Mouse (Mus musculus) B cell, adult (primary cell): ENCODE measurements around the gene Pmis2. TPM values are rescaled to one million over a fixed set of nuclear protein-coding genes. Genes with fewer than 3 reads are reported as not detected.

ENCODE experiments used
- total RNA-seq: library from RNA; stranded (reverse); gene quantifications from 4 replicates; pipeline ENCODE4 v1.2.4, GENCODE M21; 2023; ENCODE audit not compliant: inconsistent age

The Pmis2 gene
- not detected in 4 replicates for total RNA-seq

DNA sequence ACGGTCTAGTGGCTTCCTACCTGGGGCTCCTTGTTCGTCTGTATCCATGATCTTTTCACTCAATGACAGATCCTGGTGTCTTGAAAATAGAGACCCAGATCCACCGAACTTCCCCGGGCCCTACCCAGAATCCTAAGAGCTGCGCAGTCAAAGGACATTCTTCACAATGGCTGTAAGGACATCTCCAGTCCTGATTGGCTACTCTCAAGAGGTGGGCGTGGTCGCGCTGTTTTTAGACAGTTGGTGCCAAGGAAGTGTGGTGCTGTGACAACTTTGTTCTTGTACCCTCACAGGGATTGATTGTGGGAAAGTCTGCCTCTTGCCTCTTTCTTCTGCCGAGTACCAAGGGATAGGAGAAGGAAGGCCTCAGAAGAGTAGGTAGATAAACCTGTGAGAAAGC, at the start of gene Pmis2:
Gene Pmis2 (minus strand): TSS at position 126 of the 400 bp plus-strand sequence.

DNA sequence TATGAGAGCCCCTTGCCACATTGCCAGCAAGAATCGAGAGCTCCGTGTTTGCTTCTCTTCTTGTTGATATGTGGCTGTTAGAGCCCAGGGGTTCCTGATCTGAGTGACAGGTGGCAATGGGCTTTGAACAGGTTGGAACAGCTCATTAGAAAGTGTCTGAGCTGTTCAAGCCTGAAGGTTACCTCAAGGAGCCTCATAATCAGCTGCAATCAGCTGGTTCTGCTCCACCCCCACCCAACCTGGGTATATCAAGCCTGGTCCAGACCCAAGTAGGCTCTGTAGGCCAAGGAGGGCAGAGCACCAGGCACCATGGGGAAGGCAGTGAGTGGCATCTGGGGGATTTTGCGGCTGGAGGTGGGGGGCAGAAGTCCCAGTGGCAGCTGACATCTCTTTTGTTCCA, 40.5 kb upstream of the Pmis2 start, which contains the start of gene Atp4a:
Gene Atp4a (plus strand): TSS at position 268 of the 400 bp plus-strand sequence.

DNA sequence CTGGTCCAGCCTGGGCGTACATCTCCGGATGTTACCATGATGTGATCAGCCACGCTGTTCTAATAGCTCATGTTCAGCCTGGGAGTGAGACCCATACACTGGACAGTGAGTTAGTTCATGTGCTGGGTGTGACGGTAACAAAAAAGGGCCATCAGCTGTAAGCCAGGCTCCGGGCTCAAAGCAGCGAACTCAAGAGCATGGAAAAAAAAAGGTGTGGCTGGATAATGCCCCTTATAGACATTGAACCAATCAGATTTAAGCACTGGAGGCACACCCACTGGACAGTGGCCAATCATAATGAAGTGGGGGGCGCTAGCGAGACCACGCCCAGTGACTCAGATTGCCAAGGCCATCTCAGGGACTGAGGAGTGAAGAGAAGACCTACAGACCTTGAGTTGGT, 27.2 kb upstream of the Pmis2 start, which contains the start of gene 2200002J24Rik:
Gene 2200002J24Rik (plus strand): TSS at position 338 of the 400 bp plus-strand sequence.

DNA sequence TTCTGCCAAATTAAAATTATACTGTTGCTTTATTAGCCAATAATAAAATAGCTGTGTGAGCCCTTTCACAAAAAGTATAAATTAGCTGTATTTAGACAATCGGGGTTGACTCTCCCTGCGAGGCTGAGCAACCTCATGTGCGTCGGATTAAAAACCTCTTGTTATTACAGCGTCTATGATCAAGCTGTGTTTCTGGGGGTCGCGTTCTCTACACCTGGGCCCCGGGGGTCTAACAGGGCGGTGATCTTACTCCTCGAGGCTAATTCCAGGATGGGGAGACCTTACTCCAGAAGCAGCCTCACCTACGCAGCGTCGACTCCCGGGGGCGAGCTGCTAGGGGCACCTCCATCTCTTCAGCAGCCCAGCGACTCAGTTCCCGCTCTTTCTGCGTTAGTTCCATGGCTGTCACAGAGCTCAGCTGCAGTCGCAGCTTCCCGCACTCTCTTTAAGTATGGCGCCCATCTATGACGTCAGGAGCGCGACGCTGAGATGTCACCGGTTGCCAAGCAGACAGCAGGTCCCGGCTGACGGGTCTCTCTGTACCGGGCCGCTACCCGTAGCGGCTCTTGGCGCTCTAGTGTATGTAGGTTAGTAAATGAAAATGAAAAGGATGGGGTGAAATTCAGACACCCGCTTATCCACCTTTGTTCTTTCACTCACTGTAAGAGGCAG, 6.7 kb downstream of the Pmis2 start, which contains the start of gene Haus5:
Gene Haus5 (minus strand): TSS at position 466 of the 672 bp plus-strand sequence.

DNA sequence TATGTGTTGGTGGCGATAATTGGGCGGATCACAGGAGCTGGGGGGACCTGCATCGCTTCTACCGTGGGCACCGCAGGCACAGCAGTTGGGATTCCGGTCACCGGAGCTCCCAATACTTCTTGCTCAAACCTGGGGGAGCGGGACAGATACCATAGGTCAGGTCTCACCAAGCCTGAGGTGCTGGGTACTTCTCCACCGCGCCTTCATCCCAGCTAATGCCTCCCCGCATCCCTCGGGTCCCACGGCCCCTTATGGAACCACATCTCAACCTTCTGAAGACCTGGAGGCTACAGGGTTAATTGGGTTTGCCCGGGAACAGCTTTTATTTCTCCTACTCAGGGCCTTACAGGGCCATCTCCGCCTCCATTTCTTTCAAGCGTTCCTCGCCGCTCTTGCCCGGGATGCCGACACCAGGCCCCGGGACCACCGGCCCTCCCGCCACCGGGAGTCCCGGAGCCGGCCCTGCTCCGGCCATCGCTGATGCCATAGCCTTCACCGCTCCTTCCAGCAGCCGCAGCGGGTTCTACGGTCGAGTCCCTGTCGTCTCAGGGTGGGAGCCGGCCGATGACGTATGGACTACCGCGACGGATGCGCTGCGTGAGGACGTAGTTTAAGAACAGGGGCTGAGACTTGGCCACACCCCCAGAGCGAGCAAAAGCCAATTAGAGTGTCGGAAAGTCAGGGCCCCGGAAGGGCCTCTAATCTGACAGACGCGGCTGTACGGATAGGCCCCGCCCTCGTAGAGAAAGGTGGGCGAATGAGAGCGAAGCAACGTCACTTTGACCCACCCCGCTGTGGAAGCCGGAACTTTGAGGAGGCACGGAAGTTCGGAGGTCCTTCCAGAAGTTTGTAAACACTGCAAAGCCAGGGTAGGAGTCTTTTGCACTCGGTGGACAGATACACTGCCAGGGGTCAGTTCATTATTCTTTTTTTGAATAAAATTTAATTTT, 21.5 kb downstream of the Pmis2 start, which contains the start of gene Rbm42:
Gene Rbm42 (minus strand): TSS at position 727 of the 950 bp plus-strand sequence.

DNA sequence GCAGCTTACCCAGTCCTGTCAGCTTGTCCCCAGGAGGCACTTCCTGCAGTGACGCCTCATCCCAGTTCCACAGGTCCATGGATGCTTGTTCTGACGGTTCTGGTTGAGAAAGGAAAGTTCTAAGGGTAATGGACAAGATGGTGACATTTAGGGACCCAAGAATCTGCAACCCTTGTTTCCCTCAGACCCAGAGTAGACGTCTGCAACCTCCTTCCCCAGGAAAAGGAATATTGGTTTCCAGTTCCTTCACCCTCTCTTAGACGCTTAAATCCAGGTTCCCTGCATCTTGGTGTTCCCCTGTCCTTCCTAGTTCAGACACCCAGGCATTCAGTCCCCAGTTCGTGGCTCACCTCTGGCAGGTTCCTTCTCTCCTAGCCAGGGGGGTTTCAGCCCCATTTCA, 35.7 kb downstream of the Pmis2 start, which contains the start of gene Etv2:
Gene Etv2 (minus strand): TSS at position 101 of the 400 bp plus-strand sequence.

DNA sequence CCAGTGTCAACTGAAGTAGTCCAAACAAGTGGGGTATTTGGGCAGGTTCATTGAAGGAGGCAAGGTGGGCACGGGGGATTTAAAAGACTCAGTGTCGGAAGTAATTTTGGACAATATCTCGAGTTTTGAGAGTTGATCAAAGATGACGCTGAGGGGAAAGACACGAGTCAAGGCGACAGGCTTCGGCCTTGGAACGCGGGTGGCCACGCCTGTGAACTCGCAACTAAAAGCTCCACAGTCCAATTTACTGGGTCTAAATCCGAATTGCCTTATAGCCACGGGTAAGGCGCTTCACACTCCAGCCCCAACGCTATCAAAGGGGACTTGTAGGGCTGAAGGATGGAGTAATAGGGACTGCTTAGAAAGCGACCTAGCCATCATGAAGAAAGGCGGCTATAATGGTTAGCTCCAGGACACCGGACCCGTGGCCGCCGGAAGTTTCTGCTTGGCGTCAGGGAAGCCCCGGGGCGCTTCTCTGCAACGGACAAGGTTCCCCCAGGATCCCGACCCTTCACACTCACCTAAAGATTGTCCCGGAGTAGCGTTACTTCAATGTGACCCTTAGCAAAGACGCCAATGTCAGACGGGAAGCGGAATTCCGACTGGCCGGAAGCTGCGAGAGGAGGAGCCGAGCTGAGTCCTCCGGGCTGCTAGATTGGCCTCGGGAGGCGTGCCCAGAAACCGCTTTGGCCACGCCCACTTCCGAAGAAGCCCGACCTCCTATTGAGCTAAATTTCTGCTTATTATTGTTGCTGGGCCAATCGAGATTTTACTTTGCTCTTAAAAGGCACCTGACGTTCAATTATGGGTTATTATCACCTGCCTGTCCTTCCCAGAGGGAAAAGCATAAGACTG, 45.6 kb downstream of the Pmis2 start, which contains the start of gene Cox6b1:
Gene Cox6b1 (minus strand): TSS at position 622 of the 855 bp plus-strand sequence.

Other genes with a start within 250 kb of the Pmis2 start
- gene Nfkbid, start 249.9 kb downstream of the Pmis2 start, total RNA-seq: 301 to 337 TPM (median 313 TPM) in 4 replicates
- gene Aplp1, start 226.1 kb downstream of the Pmis2 start, total RNA-seq: not detected in 4 replicates
- not detected in 4 replicates for gene Kirrel2, start 213.9 kb downstream of the Pmis2 start, total RNA-seq
- gene Nphs1, start 213.3 kb downstream of the Pmis2 start, total RNA-seq: not detected in 4 replicates
- gene Prodh2, start 178.0 kb downstream of the Pmis2 start, total RNA-seq: not detected in 4 replicates
- 11.3 to 15.9 TPM (median 12.8 TPM) in 4 replicates for gene Arhgap33, start 136.5 kb downstream of the Pmis2 start, total RNA-seq
- gene Hspb6, start 119.4 kb downstream of the Pmis2 start, total RNA-seq: 1.6 to 3.7 TPM (median 2.0 TPM) in 4 replicates
- gene Proser3, start 119.3 kb downstream of the Pmis2 start, total RNA-seq: 11.8 to 20.0 TPM (median 14.2 TPM) in 4 replicates
- 38.2 to 49.8 TPM (median 44.0 TPM) in 4 replicates for gene Lin37, start 111.8 kb downstream of the Pmis2 start, total RNA-seq
- 98.1 to 127 TPM (median 108 TPM) in 4 replicates for gene U2af1l4, start 108.3 kb downstream of the Pmis2 start, total RNA-seq
- 9.7 to 14.5 TPM (median 10.9 TPM) in 4 replicates for gene Gm49396, start 108.3 kb downstream of the Pmis2 start, total RNA-seq
- 130 to 155 TPM (median 145 TPM) in 4 replicates for gene Psenen, start 108.0 kb downstream of the Pmis2 start, total RNA-seq
- gene Igflr1, start 106.2 kb downstream of the Pmis2 start, total RNA-seq: 7.7 to 12.0 TPM (median 8.8 TPM) in 4 replicates
- gene Kmt2b, start 82.9 kb downstream of the Pmis2 start, total RNA-seq: 95.8 to 120 TPM (median 111 TPM) in 4 replicates
- gene Zbtb32, start 72.7 kb downstream of the Pmis2 start, total RNA-seq: 1.0 to 1.6 TPM (median 1.2 TPM) in 4 replicates
- 0.48 to 0.71 TPM (median 0.48 TPM) in 3 of 4 replicates, not detected in the other for gene Upk1a, start 58.8 kb downstream of the Pmis2 start, total RNA-seq
- 203 to 268 TPM (median 215 TPM) in 4 replicates for gene Cox6b1, start 45.5 kb downstream of the Pmis2 start, total RNA-seq
- not detected in 4 replicates for gene Etv2, start 35.8 kb downstream of the Pmis2 start, total RNA-seq
- 91.1 to 103 TPM (median 95.7 TPM) in 4 replicates for gene Rbm42, start 21.3 kb downstream of the Pmis2 start, total RNA-seq
- gene Haus5, start 6.6 kb downstream of the Pmis2 start, total RNA-seq: 54.9 to 62.9 TPM (median 59.7 TPM) in 4 replicates
- gene 2200002J24Rik, start 27.3 kb upstream of the Pmis2 start, total RNA-seq: not detected in 4 replicates
- gene Atp4a, start 40.6 kb upstream of the Pmis2 start, total RNA-seq: 0.30 to 1.6 TPM (median 0.54 TPM) in 4 replicates
- 43.1 to 54.2 TPM (median 51.1 TPM) in 4 replicates for gene Tmem147, start 57.9 kb upstream of the Pmis2 start, total RNA-seq
- not detected in 4 replicates for gene Gapdhs, start 72.1 kb upstream of the Pmis2 start, total RNA-seq
- gene Sbsn, start 79.9 kb upstream of the Pmis2 start, total RNA-seq: 2.7 to 5.7 TPM (median 2.9 TPM) in 4 replicates
- not detected in 4 replicates for gene Dmkn, start 92.2 kb upstream of the Pmis2 start, total RNA-seq
- gene Krtdap, start 116.3 kb upstream of the Pmis2 start, total RNA-seq: not detected in 4 replicates
- gene Ffar2, start 152.2 kb upstream of the Pmis2 start, total RNA-seq: 11.4 to 15.1 TPM (median 13.7 TPM) in 4 replicates
- gene Ffar3, start 184.6 kb upstream of the Pmis2 start, total RNA-seq: 0.84 to 1.7 TPM (median 1.0 TPM) in 4 replicates
- gene Ffar1, start 190.0 kb upstream of the Pmis2 start, total RNA-seq: 21.3 to 27.3 TPM (median 25.8 TPM) in 4 replicates
- 1,045 to 1,202 TPM (median 1,120 TPM) in 4 replicates for gene Cd22, start 208.7 kb upstream of the Pmis2 start, total RNA-seq
- 0.21 to 0.26 TPM in 2 of 4 replicates, not detected in the others for gene Mag, start 243.3 kb upstream of the Pmis2 start, total RNA-seq